Mouse (Mus musculus) kidney, postnatal 0 days (tissue): ENCODE measurements around the gene Rhobtb3. TPM values are rescaled to one million over a fixed set of nuclear protein-coding genes. Genes with fewer than 3 reads are reported as not detected.
A peak's percentile ranks its signal among the peaks of the same experiment; 100 is the strongest.
"Not testable (repeated sequence)": the region's sequence is repeated elsewhere in the genome, so short reads cannot be mapped to it uniquely, and the experiment has no call there.

ENCODE experiments used
- ATAC-seq: fragments of 200-750 bp; cut with Nextera tagmentation; replicated peaks from 2 replicates; pipeline ENCODE4 v1.8.0; 2017; ENCODE audit warnings: low read depth, moderate number of reproducible peaks, moderate TSS enrichment, moderate library complexity; ENCODE audit not compliant: low FRiP score
- DNase-seq: peaks from one replicate; pipeline ENCODE4 v3.0.0-alpha.2; 2016; ENCODE audit warnings: low spot score
- H3K27ac ChIP-seq: fragments of 300-500 bp; sonication (generic); 2 replicates; pipeline ENCODE4 v1.5.1; 2014; ENCODE audit warnings: mild to moderate bottlenecking
- H3K27me3 ChIP-seq: fragments of 300-500 bp; sonication (generic); 2 replicates; pipeline ENCODE4 v1.6.1; 2014; ENCODE audit warnings: low read length, mixed read lengths; ENCODE audit not compliant: insufficient read depth
- H3K36me3 ChIP-seq: fragments of 300-500 bp; sonication (generic); 2 replicates; pipeline ENCODE4 v1.6.1; 2014; ENCODE audit warnings: low read length, mixed read lengths; ENCODE audit not compliant: insufficient read depth
- H3K4me1 ChIP-seq: fragments of 300-500 bp; sonication (generic); replicated peaks from 2 replicates; pipeline ENCODE4 v1.6.1; 2014; ENCODE audit warnings: antibody characterized with exemption, low read length, mixed read lengths; ENCODE audit not compliant: insufficient read depth
- H3K4me2 ChIP-seq: fragments of 300-500 bp; sonication (generic); 2 replicates; pipeline ENCODE4 v1.6.1; 2014; ENCODE audit warnings: mild to moderate bottlenecking, low read length, moderate library complexity, mixed read lengths
- H3K4me3 ChIP-seq: fragments of 300-500 bp; sonication (generic); replicated peaks from 2 replicates; pipeline ENCODE4 v1.5.1; 2014; ENCODE audit warnings: low read depth, low read length
- H3K9ac ChIP-seq: fragments of 300-500 bp; sonication (generic); 2 replicates; pipeline ENCODE4 v1.6.1; 2014; ENCODE audit warnings: low read depth, low read length
- H3K9me3 ChIP-seq: fragments of 300-500 bp; sonication (generic); replicated peaks from 2 replicates; pipeline ENCODE4 v1.6.1; 2016; ENCODE audit warnings: low read length, inconsistent platforms, mixed read lengths
- CTCF ChIP-seq: IDR thresholded peaks from 2 replicates; pipeline ENCODE4 v1.5.1; 2016; ENCODE audit warnings: antibody characterized with exemption, low read depth, mild to moderate bottlenecking, moderate library complexity
- WGBS: fragments of 180-500 bp; shearing (Covaris S2); extraction: QIAGEN DNeasy Blood & Tissue Kit; methylation state at CpG from one replicate; pipeline ENCODE4 v1.1.7; 2014; 5-methylcytosine and 5-hydroxymethylcytosine counted together
- polyA plus RNA-seq: library from polyadenylated mRNA; unstranded; fragments of >200 nt; fragmentation: Nextera tagmentation; extraction: Ambion mirVana; gene quantifications from 2 replicates; pipeline ENCODE4 v1.2.1, GENCODE M21; 2015

The Rhobtb3 gene
- polyA plus RNA-seq, 1 experiment from 2014 or later: 27.6 TPM

DNA sequence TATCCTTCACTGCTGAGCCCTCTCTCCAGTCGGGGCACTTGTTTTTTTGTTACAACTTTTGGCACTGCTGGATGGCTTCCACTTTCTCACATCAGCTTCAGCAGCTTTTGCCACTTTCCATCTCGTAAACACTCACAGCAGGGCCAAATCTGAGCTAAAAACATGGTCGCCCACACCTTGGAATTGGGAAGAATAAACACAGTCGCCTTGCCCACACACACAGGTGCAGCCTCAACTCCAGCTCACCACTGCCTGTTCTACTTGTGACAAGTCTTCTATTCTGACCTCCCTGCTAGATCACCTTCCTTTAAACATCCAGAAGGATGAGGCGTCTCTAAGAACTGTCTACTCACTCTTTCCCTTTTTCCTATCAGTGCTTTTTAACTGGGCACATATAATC, 39.1 kb downstream of the Rhobtb3 start:
- Histone ChIP-seq H3K4me3 (no peak overlapping the region), H3K4me1 (no peaks in the 10 kb centered on the region), H3K27ac (no peak overlapping the region), H3K9me3 (no peaks in the 10 kb centered on the region), H3K27me3 (no peaks in the 10 kb centered on the region), H3K4me2 (no peak overlapping the region), H3K9ac (no peak overlapping the region), H3K36me3 (peaks cover 3% of the 10 kb centered on the region; the same call in 1 of the 2 replicates)
- no peak for TF ChIP-seq CTCF
- ATAC-seq: no peak
- WGBS: 86% methylated on average over 5 of the region's 5 CpGs
- DNase-seq: no peak

DNA sequence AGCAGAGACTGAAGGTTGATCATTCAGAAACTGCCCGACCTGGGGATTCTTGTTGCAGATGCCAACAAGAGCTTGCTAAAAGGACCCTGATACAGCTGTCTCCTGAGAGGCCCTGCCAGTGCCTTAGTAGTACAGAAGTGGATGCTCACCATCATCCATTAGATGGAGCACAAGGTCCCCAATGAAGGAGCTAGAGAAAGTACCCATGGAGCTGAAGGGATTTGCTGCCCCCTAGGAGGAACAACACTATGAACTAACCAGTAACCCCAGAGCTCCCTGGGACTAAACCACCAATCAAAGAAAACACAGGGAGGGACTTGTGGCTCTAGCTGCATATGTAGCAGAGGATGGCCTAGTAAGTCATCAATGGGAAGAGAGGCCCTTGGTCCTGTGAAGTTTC, 42.8 kb downstream of the Rhobtb3 start:
- not testable (repeated sequence) for H3K9ac ChIP-seq, H3K4me3 ChIP-seq, H3K9me3 ChIP-seq, ATAC-seq, H3K4me2 ChIP-seq, DNase-seq, H3K4me1 ChIP-seq, H3K27ac ChIP-seq, H3K27me3 ChIP-seq, H3K36me3 ChIP-seq
- WGBS: 97% methylated on average over 1 of the region's 1 CpGs
- TF ChIP-seq CTCF: peak; percentile 18; the same call in 1 of the 2 replicates

DNA sequence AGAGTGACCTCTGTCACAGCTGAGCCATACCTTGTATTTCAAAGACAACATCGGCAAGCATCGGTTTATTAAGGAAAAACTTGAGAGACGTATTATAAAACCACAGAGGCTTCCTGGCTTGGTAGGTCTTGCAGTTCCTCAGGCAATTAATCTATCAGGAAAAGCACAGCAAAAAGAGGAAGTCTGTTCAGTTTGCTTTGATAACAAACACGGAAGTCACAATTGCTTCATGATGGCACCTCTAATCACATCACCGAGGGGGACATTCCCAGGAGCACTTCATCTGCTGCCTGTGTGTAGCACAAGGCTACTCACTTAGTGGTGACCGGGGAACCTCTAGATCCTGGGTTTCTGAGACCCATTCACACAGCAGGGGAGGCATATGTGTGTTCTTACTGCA, 50.8 kb downstream of the Rhobtb3 start:
- Histone ChIP-seq H3K9me3 (no peaks in the 10 kb centered on the region), H3K4me1 (no peaks in the 10 kb centered on the region), H3K9ac (no peak overlapping the region), H3K27me3 (no peaks in the 10 kb centered on the region), H3K36me3 (0 out of 2 replicates have a peak, but pooled peaks cover 3% of the 10 kb centered on the region), H3K4me3 (no peak overlapping the region), H3K27ac (no peak overlapping the region), H3K4me2 (no peak overlapping the region)
- WGBS: 54% methylated on average over 6 of the region's 6 CpGs
- no peak for TF ChIP-seq CTCF
- DNase-seq (no peak), ATAC-seq (no peak)

DNA sequence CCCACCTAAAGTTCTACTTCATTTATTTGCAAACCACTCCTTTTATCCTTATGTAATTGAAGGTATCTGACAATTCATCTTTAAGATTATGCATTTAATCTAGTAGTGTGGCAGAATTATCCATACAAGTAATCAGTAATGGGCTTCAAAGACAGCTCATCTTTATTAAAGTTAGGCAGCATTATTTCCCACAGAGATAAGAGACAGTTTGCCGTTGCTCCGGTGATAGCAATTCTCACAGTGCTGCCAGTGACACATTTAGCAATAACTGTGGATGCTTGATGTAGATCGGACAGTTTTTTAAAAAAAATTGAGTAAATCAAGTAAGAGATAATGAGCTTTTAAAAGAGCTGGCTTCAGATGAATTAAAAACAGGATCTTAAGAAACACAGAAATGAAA, 51.4 kb downstream of the Rhobtb3 start:
- no peak for DNase-seq
- Histone ChIP-seq H3K4me2 (no peak overlapping the region), H3K4me3 (no peak overlapping the region), H3K9ac (no peak overlapping the region), H3K36me3 (0 out of 2 replicates have a peak, but pooled peaks cover 3% of the 10 kb centered on the region), H3K4me1 (no peaks in the 10 kb centered on the region), H3K27ac (no peak overlapping the region), H3K9me3 (no peaks in the 10 kb centered on the region), H3K27me3 (no peaks in the 10 kb centered on the region)
- ATAC-seq: no peak
- no peak for TF ChIP-seq CTCF
- WGBS: 81% methylated on average over 3 of the region's 3 CpGs

DNA sequence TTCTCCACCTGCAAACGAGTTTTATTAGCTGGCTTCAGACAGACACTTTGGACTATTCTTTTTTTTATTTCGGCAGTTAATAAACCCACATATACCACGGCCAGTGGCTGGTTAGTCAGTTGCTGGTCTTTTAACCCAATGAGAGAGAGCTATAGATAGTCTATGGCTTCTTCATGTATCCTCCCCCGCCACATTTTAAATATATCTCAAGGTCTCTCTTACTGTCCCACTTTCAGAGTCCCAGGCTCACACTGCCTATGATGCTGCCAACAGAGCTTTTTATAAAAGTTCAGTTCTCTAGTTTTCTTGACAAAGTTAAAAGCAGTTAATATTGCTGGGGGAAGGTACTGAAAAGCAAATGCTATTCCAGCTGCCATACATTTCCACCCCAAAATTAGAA, 51.9 kb downstream of the Rhobtb3 start:
- no peak for TF ChIP-seq CTCF
- H3K27me3 ChIP-seq: no peaks in the 10 kb centered on the region
- DNase-seq: no peak
- no peak for ATAC-seq
- H3K9me3 ChIP-seq: no peaks in the 10 kb centered on the region
- H3K27ac ChIP-seq: no peak overlapping the region
- H3K4me2 ChIP-seq: no peak overlapping the region
- no peaks in the 10 kb centered on the region for H3K4me1 ChIP-seq
- 0 out of 2 replicates have a peak, but pooled peaks cover 3% of the 10 kb centered on the region for H3K36me3 ChIP-seq
- 87% methylated on average over 4 of the region's 4 CpGs for WGBS
- no peak overlapping the region for H3K9ac ChIP-seq
- no peak overlapping the region for H3K4me3 ChIP-seq

DNA sequence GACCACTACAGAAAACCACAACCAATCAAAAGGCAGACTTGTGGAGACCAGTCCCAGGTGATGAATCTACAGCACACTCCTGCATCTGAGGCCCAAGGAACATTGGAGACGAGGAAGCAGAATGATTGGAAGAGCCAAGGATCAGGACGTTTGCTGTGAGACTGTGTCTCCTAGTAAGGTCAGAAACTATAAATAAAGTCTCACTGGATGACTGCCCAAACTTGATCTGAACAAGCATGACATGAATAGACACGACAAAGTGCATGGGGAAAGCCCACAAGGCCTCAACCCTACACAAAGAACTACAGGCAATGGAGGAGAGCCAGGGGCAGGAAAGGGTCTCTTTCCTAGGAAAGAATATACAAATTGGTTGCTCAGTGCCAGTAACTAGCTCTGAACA, 59.9 kb downstream of the Rhobtb3 start:
- Histone ChIP-seq H3K36me3 (no peaks in the 10 kb centered on the region), H3K9me3 (no peaks in the 10 kb centered on the region), H3K4me1 (no peaks in the 10 kb centered on the region), H3K4me2 (no peak overlapping the region), H3K27me3 (no peaks in the 10 kb centered on the region), H3K4me3 (no peak overlapping the region), H3K27ac (no peak overlapping the region), H3K9ac (no peak overlapping the region)
- no peak for DNase-seq
- no peak for TF ChIP-seq CTCF
- 55% methylated on average over 3 of the region's 3 CpGs for WGBS
- no peak for ATAC-seq

DNA sequence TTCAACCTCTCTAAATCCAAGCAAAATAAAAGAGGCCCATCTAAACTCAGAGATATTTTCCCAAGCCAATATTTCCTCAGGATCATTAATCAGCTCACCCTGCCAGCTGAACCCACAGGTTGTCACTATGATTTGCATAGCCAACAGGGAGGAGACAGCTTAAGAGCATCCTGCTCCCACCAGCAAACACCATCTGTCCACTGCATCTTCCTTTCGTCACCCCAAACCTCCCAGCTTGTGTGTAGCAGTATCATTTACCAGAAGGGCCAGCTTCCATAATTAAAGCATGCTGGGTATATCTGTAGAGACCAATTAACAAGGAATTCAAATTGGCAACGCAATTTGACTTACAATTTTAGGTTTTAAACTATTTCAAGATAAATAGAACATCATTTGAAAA, 63.2 kb downstream of the Rhobtb3 start:
- H3K9me3 ChIP-seq: no peaks in the 10 kb centered on the region
- 78% methylated on average over 2 of the region's 2 CpGs for WGBS
- TF ChIP-seq CTCF: no peak
- H3K9ac ChIP-seq: no peak overlapping the region
- no peak overlapping the region for H3K4me2 ChIP-seq
- H3K4me3 ChIP-seq: no peak overlapping the region
- H3K27me3 ChIP-seq: no peaks in the 10 kb centered on the region
- DNase-seq (no peak), ATAC-seq (no peak)
- H3K36me3 ChIP-seq: no peaks in the 10 kb centered on the region
- no peak overlapping the region for H3K27ac ChIP-seq
- H3K4me1 ChIP-seq: no peaks in the 10 kb centered on the region
